Mouse (Mus musculus) heart, adult 2 months (tissue): ENCODE data around the gene Gabrg2. TPM values are rescaled to one million over a fixed set of nuclear protein-coding genes. Genes with fewer than 3 reads are reported as not detected.

Source experiments
- DNase-seq, 2 experiments: peaks; one replicate each; pipeline ENCODE4 v3.0.0; 2021
- H3K27ac ChIP-seq: fragments of 200-600 bp; 2 replicates; pipeline ENCODE4 v1.8.1; 2022
- H3K27me3 ChIP-seq: fragments of 200-500 bp; 2 replicates; pipeline ENCODE4 v1.6.1; 2012; ENCODE audit warnings: mild to moderate bottlenecking, low read length, inconsistent platforms, mixed read lengths; ENCODE audit not compliant: control insufficient read depth, insufficient read depth
- H3K36me3 ChIP-seq: fragments of 200-500 bp; 2 replicates; pipeline ENCODE4 v1.6.1; 2012; ENCODE audit warnings: low read length, inconsistent platforms; ENCODE audit not compliant: control insufficient read depth, insufficient read depth
- H3K4me1 ChIP-seq: fragments of 200-500 bp; 2 replicates; pipeline ENCODE4 v1.6.1; 2011; ENCODE audit warnings: low read length; ENCODE audit not compliant: control insufficient read depth, insufficient read depth
- H3K4me3 ChIP-seq: fragments of 200-600 bp; 2 replicates; pipeline ENCODE4 v1.8.1; 2022
- H3K79me2 ChIP-seq: fragments of 200-500 bp; replicated peaks from 2 replicates; pipeline ENCODE4 v1.6.1; 2012; ENCODE audit warnings: mild to moderate bottlenecking, inconsistent platforms, low read length, moderate library complexity, mixed read lengths; ENCODE audit not compliant: control insufficient read depth, insufficient read depth
- H3K9ac ChIP-seq: fragments of 200-500 bp; 2 replicates; pipeline ENCODE4 v1.6.1; 2012; ENCODE audit warnings: low read depth, mild to moderate bottlenecking, control low read depth, inconsistent platforms, low read length, mixed read lengths
- CTCF ChIP-seq: fragments of 200-600 bp; IDR thresholded peaks from 2 replicates; pipeline ENCODE4 v1.8.1; 2022; ENCODE audit warnings: antibody characterized with exemption, mild to moderate bottlenecking, moderate library complexity
- EP300 ChIP-seq: fragments of 200-500 bp; IDR thresholded peaks from 2 replicates; pipeline ENCODE4 v1.6.1; 2011; ENCODE audit warnings: low read depth, low read length, control low read depth; ENCODE audit not compliant: insufficient read depth
- POLR2A ChIP-seq: fragments of 200-500 bp; IDR thresholded peaks from 2 replicates; pipeline ENCODE4 v1.6.1; 2011; ENCODE audit warnings: mild to moderate bottlenecking, low read depth, low read length, control low read depth; ENCODE audit not compliant: insufficient read depth
- WGBS: fragments of 180-500 bp; shearing (Covaris S2); methylation state at CpG from one replicate; pipeline ENCODE4 v1.1.7; 2018; 5-methylcytosine and 5-hydroxymethylcytosine counted together
- intact Hi-C: fragments of 180-260 bp; cut with DNase I; formaldehyde crosslinking; loops from one replicate; pipeline ENCODE4 v1.15.1; 2025
- long read RNA-seq: library from polyadenylated mRNA; stranded (forward); transcript quantifications from one replicate; pipeline ENCODE4 v2.0.0, GENCODE M21; 2021
- polyA plus RNA-seq: library from polyadenylated mRNA; depleted of rRNA; stranded (reverse); fragments of >200 nt; gene quantifications from 2 replicates; pipeline ENCODE4 v1.2.3, GENCODE M21; 2012; rRNA removed
- total RNA-seq, 2 experiments: library from RNA; stranded (reverse); gene quantifications; 2 replicates each; pipeline ENCODE4 v1.2.3; 2021

The Gabrg2 gene
- total RNA-seq: not detected
- polyA plus RNA-seq: 0.18 TPM in 1 of 2 replicates, not detected in the other
- long read RNA-seq: 0 reads

DNA sequence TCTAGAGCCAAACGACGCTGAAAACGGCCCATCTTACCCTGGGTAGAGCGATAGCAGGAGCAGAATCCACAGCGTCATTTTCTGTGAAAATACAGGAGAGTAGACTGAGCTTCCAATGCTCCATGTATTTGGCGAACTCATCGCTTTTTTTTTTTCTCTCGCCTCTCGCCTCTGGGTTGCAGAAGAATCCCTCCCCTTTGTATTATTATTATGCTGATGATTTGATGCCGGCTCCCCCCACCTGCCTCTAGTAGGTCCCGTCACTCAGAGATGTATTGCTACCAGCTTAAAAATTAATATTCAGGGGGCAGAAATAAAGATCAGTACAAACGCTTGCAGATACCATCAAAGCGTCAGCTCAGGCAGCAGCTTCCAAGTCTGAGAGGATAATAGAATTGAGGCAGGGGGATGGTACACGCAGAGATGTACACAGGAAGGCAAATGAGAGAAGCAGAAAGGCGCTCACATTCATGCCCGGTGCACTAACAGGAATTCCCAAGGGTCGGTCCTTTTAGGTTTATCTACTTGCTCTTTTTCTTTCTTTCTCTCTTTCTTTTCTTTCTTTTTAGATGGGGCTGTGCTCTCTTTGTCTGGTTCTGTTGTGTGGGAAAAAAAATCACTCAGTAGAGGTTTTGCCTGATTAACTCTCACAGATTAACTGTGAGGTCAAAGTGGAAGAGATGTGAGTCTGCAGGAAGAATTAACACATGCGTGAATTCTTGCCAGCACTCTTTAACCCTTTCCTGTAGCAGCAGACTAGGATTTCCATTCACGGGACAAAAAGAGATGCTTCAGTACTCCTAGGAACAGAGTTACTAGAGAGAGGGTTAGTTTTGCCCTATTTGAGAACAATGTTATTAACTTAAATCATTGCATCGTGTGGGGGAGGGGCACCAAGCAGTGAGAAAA, at the start of gene Gabrg2:
Gene Gabrg2, minus strand, starts transcription at position 668 of the 909 bp plus-strand sequence.
- no peaks in the 10 kb centered on the region for H3K79me2 ChIP-seq
- intact Hi-C loops: no loop called here
- WGBS: 11% methylated on average over 20 of the region's 20 CpGs

DNA sequence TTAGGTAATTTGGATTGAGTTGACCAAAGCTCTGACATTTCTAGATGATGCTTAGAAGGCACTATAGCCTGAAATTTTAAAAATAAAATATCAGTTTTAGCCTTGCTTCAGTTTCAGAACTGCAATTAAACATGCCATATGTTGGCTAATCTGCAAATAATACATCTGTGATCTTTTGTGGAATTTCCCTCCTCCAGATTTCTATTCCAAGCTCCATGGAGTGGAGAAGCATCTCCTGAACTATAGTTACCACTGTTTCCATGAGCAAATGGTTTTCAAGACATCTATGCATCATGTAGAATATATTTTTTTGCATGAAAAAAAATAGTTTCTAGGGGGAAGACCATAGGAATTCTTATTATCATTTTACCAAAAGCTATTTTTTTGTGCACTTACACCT, 47.5 kb upstream of the Gabrg2 start:
- TF ChIP-seq POLR2A: no peak
- no peak for TF ChIP-seq CTCF
- no peak for TF ChIP-seq EP300
- H3K27me3 ChIP-seq: no peaks in the 10 kb centered on the region
- no peak for DNase-seq
- no peak overlapping the region for H3K9ac ChIP-seq
- H3K79me2 ChIP-seq: no peaks in the 10 kb centered on the region
- H3K4me3 ChIP-seq: no peak overlapping the region
- H3K36me3 ChIP-seq: no peaks in the 10 kb centered on the region
- no peaks in the 10 kb centered on the region for H3K4me1 ChIP-seq
- no peak overlapping the region for H3K27ac ChIP-seq
- intact Hi-C loops: no loop called here

More for the DNA sequence above, at the start of gene Gabrg2:
- Histone ChIP-seq H3K27ac (no peak within 1 kb of the TSS), H3K9ac (no peak within 1 kb of the TSS), H3K4me3 (no peak within 1 kb of the TSS), H3K36me3 (no peaks in the 10 kb centered on the region), H3K27me3 (no peaks in the 10 kb centered on the region), H3K4me1 (no peaks in the 10 kb centered on the region)
- no peak for DNase-seq
- TF ChIP-seq EP300 (no peak), CTCF (no peak), POLR2A (no peak)

DNA sequence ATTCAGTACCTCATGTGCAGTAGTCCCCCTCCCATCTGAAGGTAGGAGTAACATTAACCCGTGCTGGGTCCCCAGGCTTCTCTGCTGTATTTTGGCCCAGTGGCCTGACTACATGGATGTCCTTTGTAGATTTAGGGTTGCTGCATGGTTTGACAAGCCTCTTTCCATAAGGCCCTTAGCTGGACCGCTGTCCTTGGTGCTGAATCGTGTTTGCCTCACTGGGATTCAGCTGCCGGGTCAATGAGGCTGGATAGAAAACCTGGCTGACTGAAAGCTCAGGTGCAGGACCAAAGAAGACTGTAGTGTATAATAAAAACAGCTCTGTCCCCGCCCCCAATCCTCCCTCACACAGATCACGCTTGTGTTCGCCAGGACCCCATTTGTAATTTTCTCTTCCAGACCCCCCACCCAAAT, 1.2 kb downstream of the Gabrg2 start:
- H3K4me3 ChIP-seq: no peak overlapping the region
- WGBS: 6% methylated on average over 7 of the region's 7 CpGs
- no peaks in the 10 kb centered on the region for H3K27me3 ChIP-seq
- intact Hi-C loops: no loop called here
- peak; percentile 12 to 47 for DNase-seq
- H3K79me2 ChIP-seq: no peaks in the 10 kb centered on the region
- H3K27ac ChIP-seq: no peak overlapping the region
- H3K4me1 ChIP-seq: no peaks in the 10 kb centered on the region
- no peaks in the 10 kb centered on the region for H3K36me3 ChIP-seq
- TF ChIP-seq POLR2A (no peak), CTCF (no peak), EP300 (no peak)
- H3K9ac ChIP-seq: no peak overlapping the region

DNA sequence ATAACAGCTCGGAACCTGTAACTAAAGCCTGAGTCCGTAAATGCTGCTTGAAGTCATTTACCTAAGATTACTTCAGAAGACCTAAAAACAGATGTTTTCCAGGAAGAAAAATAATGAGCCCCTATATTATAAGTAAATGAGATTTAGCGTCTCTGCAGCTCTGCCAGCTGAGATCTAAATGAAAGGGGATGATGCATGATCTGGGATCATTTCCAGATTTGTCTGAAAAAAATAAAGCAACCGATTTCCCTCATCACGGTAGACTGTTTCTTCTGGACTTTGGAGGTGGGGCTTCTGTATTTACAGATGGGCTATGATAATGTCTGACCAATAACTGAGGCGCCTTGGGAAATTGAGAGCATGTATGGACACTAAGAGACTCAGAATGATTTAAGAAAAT, 20.5 kb downstream of the Gabrg2 start:
- WGBS: 64% methylated on average over 6 of the region's 6 CpGs
- no peaks in the 10 kb centered on the region for H3K4me1 ChIP-seq

DNA sequence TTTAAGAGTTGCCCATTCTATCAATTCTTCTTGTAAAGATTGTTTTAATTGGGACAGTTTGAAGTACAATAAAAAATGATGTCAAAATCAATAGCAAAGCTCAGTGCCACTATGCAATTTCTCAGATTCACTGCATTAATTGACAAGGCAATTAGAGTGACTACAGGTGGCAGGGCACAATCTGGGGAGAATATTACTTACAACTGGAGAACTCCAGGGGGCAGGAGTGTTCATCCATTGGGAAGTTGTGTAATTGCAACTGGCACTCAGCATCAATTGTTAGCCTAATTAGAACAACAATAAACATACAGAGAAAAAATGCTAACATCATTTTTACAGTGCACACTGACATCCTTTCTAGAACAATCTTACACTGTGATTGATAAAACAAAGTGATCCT, 32.1 kb downstream of the Gabrg2 start:
- Histone ChIP-seq H3K79me2 (no peaks in the 10 kb centered on the region), H3K27ac (no peak overlapping the region), H3K36me3 (no peaks in the 10 kb centered on the region), H3K27me3 (no peaks in the 10 kb centered on the region), H3K4me1 (no peaks in the 10 kb centered on the region), H3K4me3 (no peak overlapping the region), H3K9ac (no peak overlapping the region)
- peak; percentile 42 for TF ChIP-seq CTCF
- TF ChIP-seq POLR2A: no peak
- no peak for DNase-seq
- intact Hi-C loops: no loop called here

More for the DNA sequence above, 20.5 kb downstream of the Gabrg2 start:
- Histone ChIP-seq H3K27ac (no peak overlapping the region), H3K36me3 (no peaks in the 10 kb centered on the region), H3K4me3 (no peak overlapping the region), H3K9ac (no peak overlapping the region), H3K79me2 (no peaks in the 10 kb centered on the region), H3K27me3 (no peaks in the 10 kb centered on the region)
- TF ChIP-seq POLR2A (no peak), EP300 (no peak), CTCF (no peak)
- intact Hi-C loops: no loop called here
- DNase-seq: no peak

DNA sequence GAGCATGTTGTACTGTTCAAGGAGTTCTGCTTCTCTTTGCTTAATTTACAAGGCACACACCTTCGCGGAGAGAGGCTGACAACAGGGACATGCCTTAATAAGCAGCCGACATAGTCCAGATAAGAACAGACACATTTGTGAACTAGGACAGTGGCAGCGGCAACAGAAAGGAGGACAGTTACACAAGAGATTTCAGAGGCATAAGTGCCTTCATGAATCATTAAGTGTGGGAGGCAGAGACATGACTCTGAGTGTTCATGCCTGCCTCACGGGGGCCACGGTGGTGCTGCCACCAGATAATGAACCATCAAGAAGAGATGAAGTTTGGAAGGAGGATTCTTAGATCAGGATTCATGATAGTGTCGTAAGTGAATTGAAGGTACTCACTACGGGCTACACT, 38.0 kb downstream of the Gabrg2 start:
- WGBS: 55% methylated on average over 8 of the region's 8 CpGs
- H3K27me3 ChIP-seq: no peaks in the 10 kb centered on the region
- intact Hi-C loops: no loop called here
- H3K27ac ChIP-seq: no peak overlapping the region
- TF ChIP-seq POLR2A (no peak), CTCF (no peak), EP300 (no peak)
- H3K79me2 ChIP-seq: no peaks in the 10 kb centered on the region
- H3K4me3 ChIP-seq: no peak overlapping the region
- H3K4me1 ChIP-seq: no peaks in the 10 kb centered on the region
- no peak overlapping the region for H3K9ac ChIP-seq
- DNase-seq: no peak
- no peaks in the 10 kb centered on the region for H3K36me3 ChIP-seq
